Mouse (Mus musculus) lung, postnatal 0 days (tissue): Measurements from ENCODE around the gene Bcas1.

ENCODE experiments used
- CTCF ChIP-seq: IDR thresholded peaks from 2 replicates; pipeline ENCODE4 v1.5.1; 2016; ENCODE audit warnings: antibody characterized with exemption, mild to moderate bottlenecking
- EP300 ChIP-seq: IDR thresholded peaks from 2 replicates; pipeline ENCODE4 v1.6.1; 2016; ENCODE audit warnings: antibody characterized with exemption, mild to moderate bottlenecking, control low read depth

DNA sequence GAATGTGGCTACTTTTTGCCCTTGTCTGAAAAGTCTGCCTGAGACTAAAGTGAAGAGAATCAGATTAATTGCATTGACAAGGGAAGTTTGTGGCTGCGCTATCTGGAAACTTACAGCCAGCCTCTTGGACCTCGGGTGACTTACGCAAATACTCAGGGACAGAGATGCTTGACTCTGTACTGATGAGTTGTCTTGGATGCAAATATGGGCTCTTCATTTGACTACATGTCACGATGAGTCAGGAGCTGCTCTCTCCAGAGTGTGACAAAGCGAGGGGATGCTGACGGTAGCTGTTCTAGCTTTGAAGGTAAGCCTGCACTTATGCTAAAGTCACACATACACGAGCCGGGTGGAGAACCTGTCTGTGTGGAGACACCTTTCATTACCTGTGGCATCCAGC lies 111.3 kb downstream of the Bcas1 start:
- no peak for TF ChIP-seq CTCF
- no peak for TF ChIP-seq EP300
